Mouse (Mus musculus) lung, postnatal 25 days (tissue): ENCODE data around the gene Rps27rt.
"Not testable (repeated sequence)": the region's sequence is repeated elsewhere in the genome, so short reads cannot be mapped to it uniquely, and the experiment has no call there.

Experiments
- DNase-seq: peaks from one replicate; pipeline ENCODE4 v3.0.0; 2022; ENCODE audit warnings: low spot score

Gene Rps27rt

GRCm38 (mm10) chr9:114982689-114983360 lies at the start of gene Rps27rt:
Gene Rps27rt (minus strand): TSS chr9:114982739.
- no peak for DNase-seq

- DNase-seq, result not testable (repeated sequence)
These were observed 48.5 kb upstream of the Rps27rt start for GRCm38 (mm10) chr9:115031046-115031445.

- no peak for DNase-seq
These were observed 48.0 kb upstream of the Rps27rt start for GRCm38 (mm10) chr9:115030581-115030980.

GRCm38 (mm10) chr9:115029307-115029706 lies 46.8 kb upstream of the Rps27rt start:
- no peak for DNase-seq

- no peak for DNase-seq
These were observed 41.3 kb upstream of the Rps27rt start for GRCm38 (mm10) chr9:115023708-115024383.

GRCm38 (mm10) chr9:115023137-115023536 lies 40.6 kb upstream of the Rps27rt start:
- DNase-seq, result no peak

GRCm38 (mm10) chr9:115021419-115021818 lies 38.9 kb upstream of the Rps27rt start:
- DNase-seq, result no peak

- no peak for DNase-seq
These were observed 37.6 kb upstream of the Rps27rt start for GRCm38 (mm10) chr9:115020141-115020540.

- no peak for DNase-seq
These were observed 29.8 kb upstream of the Rps27rt start for GRCm38 (mm10) chr9:115012367-115012766.

GRCm38 (mm10) chr9:115008194-115008593 lies 25.7 kb upstream of the Rps27rt start:
- DNase-seq, result no peak

- no peak for DNase-seq
These were observed 25.2 kb upstream of the Rps27rt start for GRCm38 (mm10) chr9:115007776-115008175.

- DNase-seq, result no peak
These were observed 22.9 kb upstream of the Rps27rt start for GRCm38 (mm10) chr9:115005446-115005845.

- no peak for DNase-seq
These were observed 17.2 kb upstream of the Rps27rt start for GRCm38 (mm10) chr9:114999771-115000146.

GRCm38 (mm10) chr9:114999010-114999770 lies 16.7 kb upstream of the Rps27rt start:
- DNase-seq, result no peak

- no peak for DNase-seq
These were observed 13.9 kb upstream of the Rps27rt start for GRCm38 (mm10) chr9:114996489-114996888.

- DNase-seq, result no peak
These were observed 13.2 kb upstream of the Rps27rt start for GRCm38 (mm10) chr9:114995716-114996115.

GRCm38 (mm10) chr9:114995250-114995649 lies 12.7 kb upstream of the Rps27rt start:
- no peak for DNase-seq

GRCm38 (mm10) chr9:114992528-114992927 lies 10.0 kb upstream of the Rps27rt start:
- no peak for DNase-seq

GRCm38 (mm10) chr9:114990421-114990820 lies 7.9 kb upstream of the Rps27rt start:
- peak; percentile 83 for DNase-seq

- no peak for DNase-seq
These were observed 6.2 kb upstream of the Rps27rt start for GRCm38 (mm10) chr9:114988610-114989327.

GRCm38 (mm10) chr9:114988029-114988428 lies 5.5 kb upstream of the Rps27rt start:
- no peak for DNase-seq

- no peak for DNase-seq
These were observed 3.8 kb upstream of the Rps27rt start for GRCm38 (mm10) chr9:114986361-114986760.
